Mouse (Mus musculus) CD8-positive naive resting alpha-beta T cell, adult 2 months (primary cell): ENCODE results near the gene Entr1.

Experiments
- DNase-seq, 2 experiments: peaks; one replicate each; pipeline ENCODE4 v3.0.0; 2022; ENCODE audit warnings: low read depth in 2 of 2, low spot score in 2 of 2

The Entr1 gene

DNA sequence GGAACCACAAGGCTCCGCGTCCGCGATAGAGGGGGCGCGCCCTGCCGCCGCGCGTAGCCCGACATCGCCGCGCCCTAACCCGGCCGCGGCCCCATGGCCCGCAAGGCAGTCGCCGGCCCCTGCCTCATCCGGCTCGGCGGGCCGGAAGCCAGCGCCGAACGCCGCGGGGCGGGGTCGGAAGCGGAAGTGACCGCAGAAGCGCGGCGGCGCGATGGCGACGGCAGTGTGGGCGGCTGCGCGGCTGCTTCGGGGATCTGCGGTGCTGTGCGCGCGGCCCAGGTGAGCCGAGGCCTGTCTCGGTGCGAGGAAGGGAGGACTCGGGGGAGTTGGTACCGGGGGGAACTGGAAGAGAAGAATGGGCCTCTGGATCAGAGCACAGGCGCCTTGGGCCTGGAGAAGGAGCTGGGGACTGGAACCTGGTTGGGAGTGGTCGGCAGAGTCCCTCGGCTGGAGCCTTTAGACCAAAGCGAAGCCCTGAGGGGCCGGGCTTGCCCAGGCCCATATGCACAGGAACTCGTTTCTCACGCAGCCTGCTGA lies at the start of gene Entr1, which contains the start of gene Pmpca:
Gene Entr1 (minus strand): TSS at position 163 of the 537 bp plus-strand sequence.
Gene Pmpca (plus strand): TSS at position 186 of the 537 bp plus-strand sequence.
- DNase-seq, result peak; percentile 78 to 83

DNA sequence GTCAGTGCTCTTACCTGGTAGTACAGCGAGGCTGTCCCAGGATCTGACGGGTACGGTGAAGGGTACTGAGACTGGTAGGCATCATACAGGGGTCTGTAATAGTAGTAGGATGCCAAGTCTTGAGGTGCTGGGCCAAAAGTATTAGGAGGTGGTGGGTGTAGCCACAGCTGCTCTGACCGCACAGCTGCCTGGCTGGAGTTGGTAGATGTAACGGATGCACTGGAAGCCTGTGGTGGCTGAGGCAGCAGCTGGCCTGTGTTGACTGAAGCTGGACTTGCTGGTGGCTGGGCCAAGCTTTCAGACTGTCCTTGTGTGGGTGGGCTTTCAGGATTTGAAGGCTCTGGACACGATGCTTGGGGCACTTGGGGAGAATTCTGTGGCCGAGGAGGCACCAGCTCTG lies 49.3 kb upstream of the Entr1 start:
- no peak for DNase-seq

DNA sequence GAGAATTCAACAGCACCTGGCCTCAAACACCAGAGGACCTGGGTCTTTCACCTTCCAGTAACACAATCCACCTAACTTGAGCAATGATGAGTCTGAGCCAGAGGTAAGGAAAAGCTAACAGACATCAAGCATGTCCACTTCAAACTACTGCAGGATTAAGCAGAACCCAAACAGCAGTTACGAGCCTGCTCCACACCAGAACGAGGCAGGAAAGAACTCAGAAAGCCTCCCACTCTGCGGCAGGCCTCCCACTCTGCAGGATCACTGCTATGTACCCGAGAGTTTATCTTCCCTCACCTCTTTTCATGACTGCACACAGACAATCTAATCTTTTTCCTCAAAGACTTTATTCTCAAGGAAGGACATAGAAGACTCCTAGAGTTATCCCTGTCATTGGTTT lies 48.1 kb upstream of the Entr1 start:
- DNase-seq, result no peak

DNA sequence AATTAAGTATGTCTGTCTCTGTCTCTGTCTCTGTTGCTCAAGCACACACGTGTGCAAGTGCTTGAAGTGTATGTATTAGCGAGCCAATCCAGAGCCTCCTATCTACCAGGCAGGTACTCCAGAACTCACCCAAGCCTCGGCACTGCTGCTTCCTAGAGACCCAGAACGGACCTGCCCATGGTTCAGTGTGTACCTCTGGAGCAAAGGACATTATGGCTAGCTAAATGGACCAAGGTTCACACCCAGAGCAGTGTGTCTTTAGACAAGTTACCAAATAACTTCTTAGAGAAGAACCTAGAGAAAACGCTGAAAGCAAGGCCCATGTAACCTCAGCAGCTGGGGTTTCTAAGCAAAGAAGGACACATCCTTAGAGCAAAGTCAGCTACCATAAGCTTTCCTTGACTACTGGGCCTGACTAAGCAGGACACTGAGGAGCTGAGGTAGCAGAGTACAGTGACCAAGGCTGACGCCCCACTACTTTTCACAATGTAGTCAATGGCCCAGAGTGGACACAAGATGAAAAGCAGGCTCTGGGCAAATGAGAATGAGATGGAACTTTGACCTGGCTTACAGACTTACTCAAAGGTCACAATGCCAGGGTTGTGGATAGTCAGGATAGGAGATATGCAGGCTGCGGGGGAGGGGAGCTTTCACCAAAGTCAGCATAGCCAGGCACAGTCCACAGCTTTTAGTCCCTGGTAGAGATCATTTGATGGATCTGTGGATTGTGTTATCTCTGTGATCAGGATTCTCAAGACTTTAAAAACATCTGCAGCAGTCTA lies 45.9 kb upstream of the Entr1 start:
- DNase-seq, result no peak

DNA sequence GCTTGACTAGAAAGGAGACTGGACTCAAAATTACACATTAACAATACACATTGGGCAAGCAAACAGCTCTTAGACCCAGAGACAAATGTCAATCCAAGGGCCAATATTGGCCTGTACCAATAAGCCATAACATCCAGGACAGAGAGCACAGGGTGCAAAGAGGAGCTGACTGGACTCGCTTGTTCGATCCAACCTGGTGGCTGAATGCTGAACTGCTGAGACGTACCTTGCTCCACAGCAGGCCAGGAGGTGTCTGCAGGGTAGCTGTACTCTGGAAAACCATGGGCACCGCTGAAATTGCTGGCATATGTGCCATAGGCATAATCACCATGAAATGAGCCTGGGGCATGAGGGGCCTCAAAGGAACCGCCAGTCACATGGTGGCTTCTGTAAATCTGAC lies 40.7 kb upstream of the Entr1 start:
- no peak for DNase-seq

DNA sequence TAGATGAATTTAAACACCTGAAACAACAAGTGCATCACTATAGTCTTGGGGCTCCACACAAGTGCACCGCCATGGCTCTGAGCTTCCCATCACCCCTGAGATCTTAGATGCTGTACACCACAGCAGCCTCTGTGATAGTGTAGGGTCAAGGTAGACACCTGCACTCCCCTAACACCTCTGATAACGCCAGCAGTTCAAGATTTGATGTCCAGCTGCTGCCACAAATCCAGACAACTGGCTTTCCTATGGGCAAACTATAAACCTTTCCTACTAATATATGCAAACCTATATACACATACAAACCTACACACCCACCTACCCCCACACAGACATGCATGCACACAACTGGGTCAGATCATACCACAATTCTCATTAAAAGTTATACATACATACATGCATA lies 35.4 kb upstream of the Entr1 start:
- no peak for DNase-seq

DNA sequence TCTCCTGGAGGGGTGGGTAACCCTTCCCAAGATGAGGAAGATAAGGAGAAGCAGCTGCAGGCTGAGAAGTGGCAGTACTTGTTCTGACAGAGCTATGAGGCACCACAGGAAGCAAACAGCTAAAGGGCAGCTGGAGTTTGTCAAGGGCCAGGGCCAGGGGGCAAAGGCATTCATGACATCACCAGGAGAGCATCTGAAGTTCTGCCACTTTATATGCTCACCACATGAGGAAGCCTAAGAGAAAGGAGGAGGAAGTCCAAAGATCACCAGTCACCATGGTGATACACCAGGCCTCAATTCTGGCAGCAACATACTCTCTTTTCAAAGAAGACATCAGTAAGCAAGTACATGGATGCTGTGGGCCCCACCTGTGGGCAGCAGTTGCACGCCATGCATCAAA lies 34.0 kb upstream of the Entr1 start:
- DNase-seq, result no peak

DNA sequence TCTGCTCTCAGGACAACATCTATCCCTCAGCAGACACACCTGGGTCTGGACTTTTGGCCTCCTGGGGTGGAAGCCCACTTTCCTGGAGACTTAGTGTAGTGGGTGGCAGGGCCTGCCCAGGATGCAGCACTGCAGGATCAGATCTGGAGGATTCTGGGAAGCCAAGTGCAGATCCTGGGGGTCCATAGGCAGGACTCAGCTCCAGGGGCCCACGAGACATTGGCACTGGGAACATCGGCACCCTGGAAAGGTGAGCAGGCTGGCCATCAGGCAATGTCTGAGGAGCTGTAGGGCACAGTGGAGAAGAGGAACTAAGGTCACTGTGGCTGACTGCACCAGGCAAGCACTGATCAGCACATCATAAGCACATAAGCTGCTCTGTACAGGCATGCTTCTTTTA lies 32.9 kb upstream of the Entr1 start:
- DNase-seq, result no peak

DNA sequence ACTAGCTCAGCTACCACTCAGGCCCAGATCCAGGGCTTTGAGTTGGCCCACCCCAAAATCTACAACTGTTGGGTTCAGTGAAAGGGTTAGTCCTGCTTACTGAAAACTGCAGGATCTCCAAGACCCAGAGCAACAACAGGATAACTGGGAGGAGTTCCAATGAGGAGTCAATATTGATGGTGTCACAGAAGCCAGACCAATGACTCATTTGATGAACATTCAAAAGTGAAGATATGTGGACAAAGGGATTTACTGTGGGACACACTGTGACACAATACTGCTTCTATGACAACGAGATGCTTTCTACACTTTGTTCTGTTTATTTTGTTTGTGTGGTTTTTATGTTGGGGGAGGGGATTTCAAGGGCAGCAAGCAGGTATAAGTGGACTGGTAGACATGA lies 29.0 kb upstream of the Entr1 start:
- no peak for DNase-seq

DNA sequence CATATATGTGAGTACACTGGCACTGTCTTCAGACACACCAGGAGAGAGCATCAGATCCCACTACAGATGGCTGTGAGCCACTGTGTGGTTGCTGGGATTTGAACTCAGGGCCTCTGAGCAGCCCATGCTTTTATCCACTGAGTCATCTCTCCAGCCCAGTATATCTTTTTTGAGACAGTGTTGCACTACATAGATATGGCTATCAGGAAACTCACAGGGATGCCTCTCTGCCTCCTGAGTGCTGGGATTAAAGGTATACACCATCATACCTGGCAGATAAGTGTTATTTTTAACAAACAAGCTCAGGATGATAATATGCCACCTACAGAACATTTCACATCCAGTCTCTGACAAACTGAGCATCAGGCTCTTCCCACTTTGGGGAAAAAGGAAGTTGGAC lies 27.9 kb upstream of the Entr1 start:
- no peak for DNase-seq

DNA sequence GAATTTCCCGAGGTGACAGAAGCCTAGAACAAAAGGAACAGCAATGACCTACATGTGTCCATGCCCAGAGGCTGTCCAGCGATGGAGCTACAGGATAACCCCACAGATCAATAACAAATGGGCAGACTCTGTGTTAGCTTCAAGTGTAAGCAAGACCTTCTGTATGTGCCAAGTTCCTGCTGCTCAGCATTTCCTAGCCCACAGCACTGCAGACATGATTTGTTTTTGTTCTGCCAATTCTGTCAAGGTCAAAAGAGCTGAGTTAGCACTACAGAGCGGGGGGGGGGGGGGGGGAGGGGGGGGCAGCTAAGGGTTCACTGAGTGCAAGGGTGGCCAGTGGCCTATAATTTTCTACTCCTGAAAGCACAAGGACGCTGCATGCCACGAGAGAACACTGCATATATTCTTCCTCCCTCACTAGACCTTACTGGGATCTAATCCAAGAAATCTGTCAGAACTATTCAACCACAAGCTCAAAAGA lies 21.9 kb upstream of the Entr1 start:
- no peak for DNase-seq

DNA sequence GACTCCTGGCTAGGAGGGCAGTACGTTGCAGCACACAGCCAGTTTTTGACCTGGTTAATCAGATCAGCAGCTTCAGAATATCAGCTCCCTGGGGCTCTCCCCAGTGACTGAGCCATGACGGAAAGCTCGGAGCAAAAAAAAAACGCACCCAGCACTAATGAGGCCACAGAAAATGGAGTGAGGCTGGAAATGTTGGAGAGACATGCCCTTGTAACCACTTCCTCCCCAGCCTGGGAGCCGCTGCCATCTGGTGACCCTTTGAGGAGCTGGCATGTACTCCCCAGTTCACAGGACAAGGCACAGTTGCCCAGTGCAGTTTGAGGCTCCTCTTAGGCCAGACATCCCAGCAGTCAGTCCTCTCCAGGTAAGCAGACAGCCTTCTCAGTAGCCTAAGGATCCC lies 21.0 kb upstream of the Entr1 start:
- DNase-seq, result no peak

DNA sequence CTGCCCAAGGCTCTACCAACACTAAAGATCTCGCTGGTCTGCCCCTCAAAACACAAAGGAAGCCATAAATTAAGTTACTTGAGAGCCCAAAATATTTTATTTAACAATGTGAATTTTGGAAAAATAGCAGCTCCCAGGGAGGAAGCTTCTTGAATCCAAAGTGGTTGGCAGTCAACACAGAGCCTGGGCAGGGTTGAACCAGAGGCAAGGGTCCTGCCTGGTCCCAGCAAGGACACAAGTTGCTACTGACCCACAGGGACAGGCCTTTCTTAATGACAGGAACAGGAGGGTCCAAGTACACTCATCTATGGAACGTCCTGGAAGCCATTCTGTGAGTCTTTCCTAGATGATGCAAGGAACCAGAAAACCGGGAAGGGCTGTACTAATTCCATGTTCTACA lies 20.2 kb upstream of the Entr1 start:
- no peak for DNase-seq

DNA sequence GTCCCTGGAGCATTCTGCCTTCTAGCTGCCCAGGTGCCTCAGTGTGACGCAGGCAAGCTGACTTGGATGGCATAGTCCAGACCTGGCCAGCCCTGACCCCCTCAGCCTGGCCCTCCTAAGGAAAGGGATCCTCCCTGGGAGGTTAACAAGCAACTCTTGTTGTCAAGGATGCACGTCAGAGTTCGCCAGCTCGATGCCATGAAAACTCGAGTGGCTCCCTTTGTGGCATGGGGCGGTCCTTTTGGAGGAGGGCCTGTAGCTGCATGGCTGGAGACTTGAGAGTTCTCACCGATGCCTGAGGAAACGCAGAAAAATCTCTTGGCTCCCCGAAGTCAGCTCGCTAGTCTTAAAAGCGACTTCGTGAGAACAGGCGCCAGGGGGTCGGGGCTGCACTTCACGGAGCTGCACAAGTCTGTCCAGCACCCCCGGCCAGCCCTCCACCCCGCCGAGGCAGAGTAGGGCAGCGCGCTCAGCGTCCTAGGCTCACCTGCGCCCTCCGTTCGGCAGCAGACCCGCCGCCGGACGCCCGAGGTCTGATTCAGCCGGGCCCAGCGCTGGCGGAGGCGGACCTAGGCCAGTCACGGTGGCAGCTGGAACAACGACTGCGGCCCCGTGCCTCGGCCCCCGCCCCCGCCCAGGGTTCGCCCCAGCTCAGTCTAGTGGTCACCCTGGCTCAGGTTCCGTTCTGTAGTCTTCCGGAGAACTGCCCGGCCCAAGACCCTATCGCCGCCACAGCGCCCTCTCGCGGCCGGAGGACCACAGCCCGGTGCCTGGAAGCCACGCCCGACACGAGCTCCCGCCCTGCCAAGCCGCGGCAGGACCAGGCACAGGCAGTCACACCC lies 19.6 kb upstream of the Entr1 start, which contains the start of gene Inpp5e:
Gene Inpp5e (minus strand): TSS at position 689 of the 842 bp plus-strand sequence.
- peak; percentile 94 to 95 for DNase-seq

DNA sequence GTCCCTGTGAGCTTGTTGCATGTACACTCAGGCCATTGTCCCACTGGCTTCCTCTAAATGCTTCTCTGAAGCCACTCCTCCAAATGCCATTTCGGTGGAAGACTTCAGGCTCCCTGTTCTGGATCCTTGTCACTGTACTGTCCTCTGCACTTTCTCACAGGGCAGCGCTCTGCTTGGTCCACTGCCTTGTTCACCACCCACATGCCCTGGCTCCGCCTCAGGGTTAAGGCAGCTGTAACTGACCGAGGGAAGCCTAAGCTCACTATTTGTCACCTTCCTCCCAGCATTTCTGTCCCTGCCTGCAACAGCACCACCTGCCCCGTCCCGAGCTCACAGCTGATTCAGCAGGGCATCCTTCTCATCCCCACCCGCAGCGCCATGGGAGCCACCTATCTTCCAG lies 14.2 kb upstream of the Entr1 start:
- no peak for DNase-seq

DNA sequence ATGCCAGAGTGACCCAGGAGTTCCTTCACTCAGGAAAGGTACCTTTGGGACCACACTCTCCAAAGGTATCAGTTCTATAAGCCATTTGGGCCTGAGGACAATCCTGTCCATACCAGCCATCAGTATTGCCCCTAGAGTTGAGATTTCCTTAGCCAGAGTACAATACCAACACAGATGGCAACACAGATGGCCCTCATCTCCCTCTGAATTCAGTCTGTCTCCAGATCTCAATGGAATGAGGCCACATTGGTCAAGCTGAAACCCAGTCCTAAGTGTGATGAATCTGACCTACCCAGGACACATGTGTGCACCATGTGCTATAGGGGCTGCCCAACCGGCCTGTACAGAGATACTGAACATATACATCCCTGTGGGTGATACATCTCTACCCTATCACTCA lies 13.1 kb upstream of the Entr1 start:
- DNase-seq, result no peak

DNA sequence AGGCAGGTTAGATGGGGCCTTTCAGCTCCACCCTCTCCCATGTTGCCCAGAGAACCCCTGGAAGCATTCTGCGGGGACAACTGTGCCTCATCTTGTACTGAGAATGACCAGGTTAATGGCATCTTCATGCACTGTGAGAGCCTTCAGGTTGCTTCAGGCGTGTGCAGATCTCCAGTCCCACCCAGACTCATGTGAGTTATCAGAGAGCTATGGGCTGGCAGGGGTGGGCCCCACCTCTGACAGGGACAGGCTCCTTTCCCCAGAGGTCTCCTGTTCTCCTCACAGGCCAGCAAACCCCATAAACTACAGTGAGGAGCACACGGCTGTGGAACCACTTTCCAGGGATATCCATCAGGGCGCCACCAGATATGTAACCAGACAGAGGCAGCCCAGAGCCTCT lies 11.9 kb upstream of the Entr1 start:
- DNase-seq, result no peak

DNA sequence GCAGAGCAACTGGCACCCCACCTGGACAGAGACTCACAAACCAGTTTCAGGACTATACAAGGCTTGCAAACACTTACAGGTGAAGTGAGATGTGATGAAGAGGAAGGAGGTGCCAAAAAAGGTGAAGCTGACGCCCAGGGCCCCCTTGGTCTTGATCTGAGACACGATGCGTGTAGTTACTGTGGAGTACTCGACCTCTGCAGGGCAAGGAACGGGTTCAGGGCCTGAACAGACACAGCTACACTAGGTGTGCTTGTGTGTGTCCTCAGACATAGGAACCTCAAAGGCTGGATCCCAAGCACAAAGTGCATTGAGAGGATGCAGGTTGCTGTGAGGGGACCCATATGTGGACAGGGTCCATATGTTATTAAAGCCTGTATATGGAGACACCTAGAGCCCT lies 11.2 kb upstream of the Entr1 start:
- no peak for DNase-seq

DNA sequence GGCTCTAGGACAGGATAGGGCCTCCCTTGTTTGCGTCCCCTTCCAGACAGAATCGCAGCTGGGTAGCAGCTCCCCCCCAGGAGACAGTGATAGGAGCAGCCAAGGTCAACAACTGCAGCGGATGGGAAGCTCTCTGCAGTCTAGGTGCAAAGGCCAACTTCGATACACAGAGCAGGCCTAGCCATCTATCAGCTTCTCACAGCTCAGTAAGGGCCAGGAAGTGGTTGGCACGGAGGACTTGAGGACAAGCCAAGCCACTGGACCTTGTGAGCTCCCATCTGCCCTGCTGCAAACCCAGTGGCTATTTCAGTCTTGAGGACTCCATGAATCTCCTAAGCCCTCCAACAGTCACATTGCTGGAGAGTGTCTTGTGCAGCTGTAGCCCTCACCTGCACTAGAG lies 10.5 kb upstream of the Entr1 start:
- DNase-seq, result no peak

DNA sequence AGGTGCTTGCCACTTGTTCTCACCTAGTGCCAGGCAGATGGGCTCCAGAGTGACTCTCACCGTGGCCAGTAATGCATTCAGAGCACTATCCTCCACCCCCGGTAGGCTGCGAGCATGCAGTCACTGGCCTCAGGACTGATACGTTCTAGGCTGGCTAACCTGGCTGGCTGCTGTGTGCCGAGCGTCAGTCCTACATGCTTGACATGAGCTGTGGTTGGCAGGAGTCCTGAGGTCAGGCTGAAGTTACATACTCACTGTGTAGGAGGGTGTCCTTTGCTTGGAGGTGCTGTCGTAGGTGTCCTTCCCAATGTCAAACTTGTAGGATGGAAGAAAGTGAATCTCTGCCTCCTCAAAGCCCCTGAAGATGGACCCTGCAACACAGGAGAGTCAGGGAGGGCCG lies 9.9 kb upstream of the Entr1 start:
- no peak for DNase-seq

DNA sequence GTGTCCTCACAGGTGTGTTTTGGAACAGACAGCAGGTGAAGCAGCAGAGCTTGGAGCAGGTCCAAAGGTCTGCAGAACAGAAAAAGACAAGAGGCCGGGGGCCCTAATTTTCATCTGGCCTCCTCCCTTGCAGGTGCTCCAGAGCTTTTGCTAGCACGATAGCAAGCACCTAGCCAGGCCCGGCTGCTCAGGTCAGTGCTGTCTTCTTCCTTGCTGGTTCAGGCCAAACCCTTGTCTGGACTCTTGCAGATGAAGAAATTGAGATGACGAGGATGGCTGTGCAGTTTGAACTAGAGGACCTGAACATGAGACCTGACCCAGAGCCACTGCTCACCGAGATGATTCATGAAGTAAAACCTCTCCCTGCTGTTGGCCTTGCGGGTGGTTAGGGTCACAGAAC lies 2.5 kb upstream of the Entr1 start:
- DNase-seq, result no peak

DNA sequence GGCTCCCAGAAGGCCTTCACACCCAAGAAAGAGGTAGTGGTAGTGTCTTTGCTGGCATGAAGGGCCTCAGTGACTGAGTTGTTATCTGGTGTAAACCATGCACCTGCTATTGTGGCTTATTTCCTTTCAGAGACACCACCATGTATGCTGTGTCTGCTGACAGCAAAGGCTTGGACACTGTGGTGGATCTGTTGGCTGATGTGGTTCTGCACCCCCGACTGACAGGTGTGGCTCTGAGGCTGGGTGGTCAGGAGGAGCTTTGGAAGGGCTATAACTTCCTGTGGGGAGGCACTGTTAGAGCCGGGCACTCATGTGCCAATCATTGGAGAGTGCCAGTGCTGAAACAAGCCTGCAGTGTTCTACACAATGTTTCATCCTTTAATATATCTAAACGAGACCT lies 1.8 kb upstream of the Entr1 start:
- no peak for DNase-seq
